Mouse (Mus musculus) embryonic stem cell, embryonic (primary cell): ENCODE data around the gene Fundc1.

Experiments
- CTCF ChIA-PET, 4 experiments: fragments of 300-600 bp in 2 of 4; fragments of 350-600 bp in 2 of 4; sonication (Branson Sonifier 250); formaldehyde crosslinking; loops; one replicate each; lab custom pipeline; 2022; ENCODE audit warnings: inconsistent platforms in 2 of 4; lab: Charles Lee
- POLR2A ChIA-PET, 4 experiments: fragments of 300-600 bp in 2 of 4; fragments of 350-600 bp in 2 of 4; sonication (Branson Sonifier 250); formaldehyde crosslinking; loops; one replicate each; lab custom pipeline; 2022; ENCODE audit warnings: antibody characterized with exemption in 4 of 4, inconsistent platforms in 1 of 4; lab: Charles Lee

The Fundc1 gene

DNA sequence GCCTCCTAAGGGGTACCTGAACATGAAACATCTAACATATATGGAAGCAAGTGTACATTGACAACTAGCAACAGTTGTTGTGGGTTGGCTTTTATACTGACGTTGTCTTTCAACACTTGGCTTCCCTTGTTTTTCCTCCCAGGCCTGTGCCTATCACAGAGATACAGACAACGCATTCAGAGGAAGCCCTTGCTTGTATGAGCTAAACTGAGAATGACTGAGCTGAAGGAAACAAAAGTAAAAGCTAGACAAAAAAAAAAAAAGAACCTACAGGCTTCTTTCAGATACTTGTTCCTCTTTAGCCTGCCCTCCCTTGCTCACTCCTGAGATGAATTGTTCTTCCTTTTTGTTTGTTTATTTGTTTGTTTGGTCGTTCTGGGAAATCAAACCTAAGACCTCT lies 58.1 kb downstream of the Fundc1 start:
- POLR2A ChIA-PET = no interaction called here
- CTCF ChIA-PET = no interaction called here

DNA sequence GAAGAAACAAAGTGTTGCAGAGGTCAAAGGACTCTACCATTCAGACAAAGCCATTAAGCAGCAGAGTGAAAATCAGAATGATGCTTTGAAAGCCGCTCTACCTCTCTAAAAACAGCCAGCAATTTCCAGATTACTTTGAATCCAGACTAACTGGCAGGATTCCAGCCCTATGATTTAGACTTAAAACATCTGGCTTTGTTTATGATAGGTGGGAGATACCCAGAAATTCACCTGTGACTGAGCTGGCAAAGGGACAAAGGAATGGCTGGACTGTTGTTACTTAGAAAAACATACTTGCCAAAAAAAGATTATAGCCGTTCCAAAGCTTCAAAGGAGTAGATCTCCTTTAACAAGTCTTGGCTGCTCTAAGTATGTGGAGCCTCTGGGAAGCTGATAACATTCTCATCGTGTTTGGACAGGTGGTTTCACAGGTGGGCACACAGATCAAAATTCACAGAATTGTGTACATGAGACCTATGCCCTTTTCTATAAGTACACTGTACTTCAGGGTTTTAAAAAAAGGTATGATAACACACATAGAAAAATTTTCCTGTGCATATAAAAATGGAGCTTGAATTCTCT lies 60.0 kb downstream of the Fundc1 start:
- POLR2A ChIA-PET = interaction anchor here in 1 of 4 experiments (1.1 kb wide), 1 partner anchor 441 kb away, joined by 3 read pairs; no protein-coding TSS in a partner anchor
- CTCF ChIA-PET = no interaction called here
